Comparison of ENCODE assay signal across 9 mouse cellular contexts in the genomic region with DNA sequence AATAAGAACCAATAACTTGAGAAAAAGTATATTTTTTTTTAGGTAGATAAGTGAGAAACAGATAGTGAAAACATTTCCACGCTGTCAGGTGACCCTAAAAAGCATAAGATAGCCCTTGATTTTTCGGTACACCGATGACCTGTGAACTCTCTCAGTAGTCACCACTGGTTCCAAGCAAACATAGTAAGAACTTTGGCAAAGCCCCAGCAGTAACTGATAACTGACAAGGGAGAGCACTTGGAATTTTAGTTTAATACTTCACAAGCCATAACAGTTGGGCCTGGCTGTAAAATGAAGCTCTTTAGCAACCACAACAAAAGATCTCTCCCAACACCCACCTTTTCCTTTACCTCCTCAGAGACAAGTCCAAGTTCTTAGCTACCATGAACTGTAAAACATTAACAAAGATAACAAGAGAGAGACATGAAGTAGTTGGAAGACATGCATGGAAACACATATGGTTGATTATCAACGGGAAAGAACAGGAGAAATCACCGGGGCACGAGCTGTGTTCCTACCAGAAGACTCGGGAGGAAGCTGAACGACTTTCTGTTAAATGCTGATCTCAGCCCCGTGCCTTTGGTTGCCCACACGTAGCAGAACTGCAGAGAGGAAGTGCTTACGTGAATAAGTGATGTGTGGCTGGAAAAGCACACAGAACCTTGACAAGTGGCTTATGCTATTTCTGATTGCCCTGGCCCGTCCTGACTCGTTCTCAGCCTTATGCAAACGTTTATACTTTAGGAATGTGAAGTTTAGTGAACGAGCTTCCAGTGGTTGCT. TPM values are rescaled to one million over a fixed set of nuclear protein-coding genes. Genes with fewer than 3 reads are reported as not detected.
DNase-seq lines count a peak whose midpoint lies in the region; ATAC-seq lines count a peak whose summit lies in the region.
"Had no signal": no experiment of that assay in that cellular context is flagged by ENCODE, and none has a peak within 500 bp of the region (broad histone marks: within the 10 kb centered on the region; RNA-seq: fewer than 3 reads in every experiment).

No protein-coding gene starts in this region.

- no peaks in the 10 kb centered on the region for H3K9me3 ChIP-seq in intestine, embryonic 16.5 days (ENCODE audit: control insufficient read depth, low read length)
- H3K9me3 ChIP-seq: embryonic facial prominence, embryonic 15.5 days had no signal

- H3K79me2 ChIP-seq in macrophage (ENCODE audit: inconsistent target): no peaks in the 10 kb centered on the region

- WGBS in intestine, embryonic 16.5 days: 43% methylated on average over 15 of the region's 15 CpGs
- 24% methylated on average over 15 of the region's 15 CpGs for WGBS in macrophage (ENCODE audit: missing documents)

- DNase-seq in spleen, postnatal 36 days (ENCODE audit: low spot score in 2 of 2): peak; percentile 53 to 61
- DNase-seq in spleen, adult 12 weeks (ENCODE audit: low spot score): no peak
- peak; percentile 19 for DNase-seq in yolk sac, embryonic 10.5 days (ENCODE audit: low spot score)
- no peak for DNase-seq in layer of hippocampus, postnatal 25 days (ENCODE audit: extremely low spot score in 1 of 2, low spot score in 1 of 2)
- DNase-seq in adrenal gland, adult (ENCODE audit: inconsistent age in 2 of 2, low spot score in 1 of 2): no peak

- no peaks in the 10 kb centered on the region for H3K36me3 ChIP-seq in intestine, embryonic 16.5 days (ENCODE audit: control insufficient read depth, insufficient read depth, low read length)
- no peaks in the 10 kb centered on the region for H3K36me3 ChIP-seq in macrophage (ENCODE audit: inconsistent target)
- H3K36me3 ChIP-seq: embryonic facial prominence, embryonic 15.5 days had no signal

- H3K4me2 ChIP-seq in intestine, embryonic 16.5 days (ENCODE audit: low read depth, low read length): 0 out of 2 replicates have a peak overlapping the region, but pooled peaks have one; percentile 13
- H3K4me2 ChIP-seq: embryonic facial prominence, embryonic 15.5 days had no signal

- peaks cover 9% of the 10 kb centered on the region; the same call in 1 of the 2 replicates for H3K4me1 ChIP-seq in intestine, embryonic 16.5 days (ENCODE audit: control insufficient read depth, insufficient read depth, low read length)

- no peaks in the 10 kb centered on the region for H3K27me3 ChIP-seq in intestine, embryonic 16.5 days (replicated peaks; ENCODE audit: control insufficient read depth, insufficient read depth, low read length)
- H3K27me3 ChIP-seq: embryonic facial prominence, embryonic 15.5 days had no signal

- H3K27ac ChIP-seq in intestine, embryonic 16.5 days (ENCODE audit: low read length): peak overlapping the region; percentile 72
- H3K27ac ChIP-seq in macrophage: peak overlapping the region; percentile 62
- H3K27ac ChIP-seq: embryonic facial prominence, embryonic 15.5 days had no signal

- no peak overlapping the region for H3K4me3 ChIP-seq in intestine, embryonic 16.5 days (ENCODE audit: low read length)
- H3K4me3 ChIP-seq in macrophage (ENCODE audit: inconsistent target): no peak overlapping the region
- H3K4me3 ChIP-seq: embryonic facial prominence, embryonic 15.5 days had no signal

- ATAC-seq in intestine, embryonic 16.5 days: peak; percentile 71
- ATAC-seq: midbrain, embryonic 16.5 days had no signal

- H3K9ac ChIP-seq in intestine, embryonic 16.5 days (ENCODE audit: low read depth, low read length): no peak overlapping the region
- H3K9ac ChIP-seq: embryonic facial prominence, embryonic 15.5 days had no signal

RNA-seq across cellular contexts. Expression of a gene that starts 53.8 kb away (rescaled TPM):
- 4.9 and 5.2 TPM in 2 replicates for polyA plus RNA-seq in intestine, embryonic 16.5 days (2015; fragmentation: Nextera tagmentation; extraction: Ambion mirVana)
- 10 to 100 TPM in 10 of 26 experiments, 1 to 10 TPM in 16; 1.0 to 33.0 (median 5.4) TPM for total RNA-seq in macrophage (2018; cell fraction: chromatin; rRNA removed)
- total RNA-seq in macrophage (2018; cell fraction: cytosol; rRNA removed): 1 to 10 TPM in 24 of 26 experiments, under 1 TPM in 2; 0.91 to 9.6 (median 3.1) TPM
- total RNA-seq in macrophage (2018; cell fraction: nucleus; rRNA removed): 10 to 100 TPM in 11 of 26 experiments, 1 to 10 TPM in 15; 1.2 to 41.2 (median 8.7) TPM
- polyA plus RNA-seq in macrophage (2018): 3.0 to 5.3 TPM (median 5.0 TPM) in 3 replicates
- 10 to 100 TPM; 27.8 to 34.7 TPM for total RNA-seq in layer of hippocampus, postnatal 25 days (2021)

Comparison
In these comparisons a context has a peak if more than half of its experiments do, and no peak if none do; other contexts are left out.
1. DNase-seq: peak in spleen, postnatal 36 days (2 of 2) and yolk sac, embryonic 10.5 days (single experiment); none in spleen, adult 12 weeks (single experiment), layer of hippocampus, postnatal 25 days (0 of 2) and adrenal gland, adult (0 of 2).